Mouse (Mus musculus): ENCODE measurements around the gene Mc1r.
"Not testable (repeated sequence)": the region's sequence is repeated elsewhere in the genome, so short reads cannot be mapped to it uniquely, and the experiment has no call there.

Gene Mc1r

GRCm38 (mm10) chr8:123430936-123431335, 24.0 kb downstream of the Mc1r start:
- not testable (repeated sequence) for DNase-seq (ENCODE audit: low read depth, low spot score)

- DNase-seq (ENCODE audit: low read depth, low spot score), result no peak
Measured at GRCm38 (mm10) chr8:123431616-123432365, 24.9 kb downstream of the Mc1r start.

GRCm38 (mm10) chr8:123432381-123432780, 25.5 kb downstream of the Mc1r start:
- DNase-seq (ENCODE audit: low read depth, low spot score), result no peak

- not testable (repeated sequence) for DNase-seq (ENCODE audit: low read depth, low spot score)
Measured at GRCm38 (mm10) chr8:123433241-123433974, 26.5 kb downstream of the Mc1r start.

GRCm38 (mm10) chr8:123441788-123442187, 34.9 kb downstream of the Mc1r start:
- DNase-seq (ENCODE audit: low read depth, low spot score), result no peak

GRCm38 (mm10) chr8:123442351-123442750, 35.4 kb downstream of the Mc1r start:
- no peak for DNase-seq (ENCODE audit: low read depth, low spot score)

- peak; percentile 82 for DNase-seq (ENCODE audit: low read depth, low spot score)
Measured at GRCm38 (mm10) chr8:123442871-123443575, 36.1 kb downstream of the Mc1r start.

GRCm38 (mm10) chr8:123443576-123443921, 36.6 kb downstream of the Mc1r start:
- DNase-seq (ENCODE audit: low read depth, low spot score), result no peak

GRCm38 (mm10) chr8:123444131-123444530, 37.2 kb downstream of the Mc1r start:
- no peak for DNase-seq (ENCODE audit: low read depth, low spot score)

GRCm38 (mm10) chr8:123445981-123446380, 39.1 kb downstream of the Mc1r start:
- DNase-seq (ENCODE audit: low read depth, low spot score), result no peak

- no peak for DNase-seq (ENCODE audit: low read depth, low spot score)
Measured at GRCm38 (mm10) chr8:123446799-123447198, 39.9 kb downstream of the Mc1r start.

- no peak for DNase-seq (ENCODE audit: low read depth, low spot score)
Measured at GRCm38 (mm10) chr8:123450783-123451182, 43.9 kb downstream of the Mc1r start.

GRCm38 (mm10) chr8:123451747-123452146, 44.8 kb downstream of the Mc1r start:
- DNase-seq (ENCODE audit: low read depth, low spot score), result not testable (repeated sequence)

- no peak for DNase-seq (ENCODE audit: low read depth, low spot score)
Measured at GRCm38 (mm10) chr8:123452149-123452548, 45.2 kb downstream of the Mc1r start.

GRCm38 (mm10) chr8:123453291-123453690, 46.4 kb downstream of the Mc1r start:
- no peak for DNase-seq (ENCODE audit: low read depth, low spot score)

GRCm38 (mm10) chr8:123453951-123454350, 47.0 kb downstream of the Mc1r start:
- DNase-seq (ENCODE audit: low read depth, low spot score), result peak; percentile 91

GRCm38 (mm10) chr8:123454559-123454958, 47.7 kb downstream of the Mc1r start:
- no peak for DNase-seq (ENCODE audit: low read depth, low spot score)
